Mouse (Mus musculus) inflammation-experienced regulatory T-cells, adult 6 months (primary cell): ENCODE measurements at regions not wholly inside any gene's neighbourhood (a gene's known extent, or its start where the extent isn't known, plus 50 kb on each side); places are given as distances from the start of the nearest gene placed in this dataset.

Experiments
- ATAC-seq: one replicate; pipeline ENCODE4 v1.8.0; 2017

DNA sequence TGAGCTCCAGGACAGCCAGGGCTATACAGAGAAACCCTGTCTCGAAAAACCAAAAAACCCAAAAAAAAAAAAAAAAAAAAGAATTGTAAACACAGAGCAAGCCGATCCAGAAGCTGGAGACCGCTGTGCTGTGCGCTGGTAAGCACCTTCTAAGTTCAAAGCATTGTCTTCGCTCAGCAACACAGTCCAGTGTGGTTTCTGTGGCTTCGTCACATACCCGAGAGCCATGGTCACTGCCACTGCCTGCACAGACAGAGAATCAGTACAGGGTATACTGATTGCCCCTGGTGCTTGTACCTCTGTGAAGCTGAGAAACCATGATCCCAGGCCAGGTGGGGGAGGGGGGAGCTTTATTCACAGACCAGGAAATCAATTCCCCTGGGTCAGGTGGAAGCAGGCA lies 51.6 kb upstream of the Foxq1 start:
- no peak for ATAC-seq

GRCm38 (mm10) chr13:31505386-31505785 lies 50.5 kb upstream of the Foxq1 start:
- no peak for ATAC-seq
